Mouse (Mus musculus) telencephalon, adult 2 months (tissue): ENCODE data around the gene Cyp27a1.

Experiments
- DNase-seq: peaks from one replicate; pipeline ENCODE4 v3.0.0-alpha.2; 2011; ENCODE audit warnings: low read depth, low spot score

Cyp27a1 gene

GRCm38 (mm10) chr1:74713099-74713858, at the start of gene Cyp27a1:
Cyp27a1 (plus strand) TSS chr1:74713574.
- no peak for DNase-seq

GRCm38 (mm10) chr1:74665153-74665552, 48.2 kb upstream of the Cyp27a1 start:
- no peak for DNase-seq

- no peak for DNase-seq
Observed at GRCm38 (mm10) chr1:74668371-74668770, 45.0 kb upstream of the Cyp27a1 start.

GRCm38 (mm10) chr1:74672731-74673130, 40.6 kb upstream of the Cyp27a1 start:
- no peak for DNase-seq

- DNase-seq: no peak
Observed at GRCm38 (mm10) chr1:74676863-74677262, 36.5 kb upstream of the Cyp27a1 start.

GRCm38 (mm10) chr1:74677843-74678242, 35.5 kb upstream of the Cyp27a1 start:
- no peak for DNase-seq

- DNase-seq: no peak
Observed at GRCm38 (mm10) chr1:74687131-74687530, 26.2 kb upstream of the Cyp27a1 start.

GRCm38 (mm10) chr1:74693891-74694583, 19.3 kb upstream of the Cyp27a1 start:
- no peak for DNase-seq

- no peak for DNase-seq
Observed at GRCm38 (mm10) chr1:74695836-74696235, 17.5 kb upstream of the Cyp27a1 start.

- no peak for DNase-seq
Observed at GRCm38 (mm10) chr1:74697416-74697815, 16.0 kb upstream of the Cyp27a1 start.

- DNase-seq: no peak
Observed at GRCm38 (mm10) chr1:74698353-74698752, 15.0 kb upstream of the Cyp27a1 start.

GRCm38 (mm10) chr1:74698791-74699190, 14.6 kb upstream of the Cyp27a1 start:
- DNase-seq: no peak

- no peak for DNase-seq
Observed at GRCm38 (mm10) chr1:74702142-74702553, 11.2 kb upstream of the Cyp27a1 start.

GRCm38 (mm10) chr1:74704156-74704555, 9.2 kb upstream of the Cyp27a1 start:
- DNase-seq: peak; percentile 53

- no peak for DNase-seq
Observed at GRCm38 (mm10) chr1:74705016-74705415, 8.4 kb upstream of the Cyp27a1 start.

- no peak for DNase-seq
Observed at GRCm38 (mm10) chr1:74709566-74709965, 3.8 kb upstream of the Cyp27a1 start.

GRCm38 (mm10) chr1:74712046-74712445, 1.3 kb upstream of the Cyp27a1 start:
- no peak for DNase-seq

- no peak for DNase-seq
Observed at GRCm38 (mm10) chr1:74712461-74713098, 794 bp upstream of the Cyp27a1 start.

GRCm38 (mm10) chr1:74713859-74714730, 721 bp downstream of the Cyp27a1 start:
- no peak for DNase-seq

- DNase-seq: no peak
Observed at GRCm38 (mm10) chr1:74714967-74715366, 1.6 kb downstream of the Cyp27a1 start.

- no peak for DNase-seq
Observed at GRCm38 (mm10) chr1:74715468-74715867, 2.1 kb downstream of the Cyp27a1 start.

- no peak for DNase-seq
Observed at GRCm38 (mm10) chr1:74715886-74716285, 2.5 kb downstream of the Cyp27a1 start.
